Mouse (Mus musculus) kidney, adult 18-20 months (tissue): ENCODE measurements around the gene Plekhm2.
A peak's percentile ranks its signal among the peaks of the same experiment; 100 is the strongest.

Experiments used
- DNase-seq: peaks from one replicate; pipeline ENCODE4 v3.0.0; 2021

Gene Plekhm2

DNA sequence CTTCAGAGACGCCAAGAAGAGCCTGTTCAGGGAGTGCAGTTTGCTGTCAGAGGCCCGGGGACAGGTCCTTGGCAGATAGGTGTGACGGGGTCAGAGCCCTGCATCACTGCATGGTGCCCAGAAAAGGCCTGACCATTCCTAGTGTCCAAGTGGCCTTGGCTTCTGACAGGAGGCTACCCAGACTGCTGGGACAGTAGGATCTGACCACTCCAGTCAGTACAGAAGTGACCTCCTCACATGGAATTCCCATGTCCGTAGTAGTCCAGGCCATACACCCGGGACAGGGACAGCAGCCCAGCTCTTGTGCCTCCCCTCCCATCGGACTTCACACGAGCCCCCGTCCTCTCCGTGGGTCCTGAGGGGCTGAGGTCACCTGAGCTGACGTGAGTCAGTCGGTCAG, 34.7 kb downstream of the Plekhm2 start:
- no peak for DNase-seq

DNA sequence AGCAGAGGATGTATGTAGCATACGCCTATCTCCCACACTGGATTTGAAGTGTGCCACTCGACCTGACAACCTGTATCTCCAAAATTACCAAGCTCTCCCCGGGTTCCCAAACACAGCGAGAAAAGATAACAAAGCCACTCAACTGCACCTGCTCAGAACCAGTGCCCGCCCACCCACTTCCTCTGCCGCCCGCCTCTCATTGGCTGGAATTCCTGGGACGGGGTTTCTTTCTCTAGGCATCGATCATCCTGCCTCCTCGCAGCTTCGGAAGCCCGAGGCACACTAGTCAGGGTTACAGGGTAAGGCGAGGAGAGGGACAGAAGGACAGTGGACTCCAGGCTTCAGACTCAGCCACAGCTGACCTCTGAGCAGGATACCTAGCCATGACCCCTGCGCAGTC, 36.0 kb downstream of the Plekhm2 start:
- DNase-seq, result no peak

DNA sequence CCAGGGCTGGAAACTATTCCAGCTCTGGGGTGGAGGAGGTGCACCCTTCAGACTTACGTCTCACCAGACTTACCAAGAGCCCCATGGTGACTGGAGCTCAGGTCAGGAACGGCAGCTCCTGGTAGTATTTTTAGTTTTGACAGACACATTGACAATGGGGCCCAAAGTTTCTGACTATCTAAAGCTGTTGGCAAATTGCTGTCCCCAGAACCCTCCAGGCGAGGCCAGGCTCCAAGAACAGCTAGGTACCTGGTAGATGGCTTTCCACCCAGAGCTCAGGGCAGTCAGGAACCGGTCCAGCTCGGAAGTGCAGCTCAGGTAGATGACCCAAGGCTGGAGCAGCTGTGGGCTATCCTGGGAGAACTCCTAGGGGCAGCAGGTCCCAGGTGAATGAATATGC, 37.2 kb downstream of the Plekhm2 start:
- DNase-seq, result no peak

DNA sequence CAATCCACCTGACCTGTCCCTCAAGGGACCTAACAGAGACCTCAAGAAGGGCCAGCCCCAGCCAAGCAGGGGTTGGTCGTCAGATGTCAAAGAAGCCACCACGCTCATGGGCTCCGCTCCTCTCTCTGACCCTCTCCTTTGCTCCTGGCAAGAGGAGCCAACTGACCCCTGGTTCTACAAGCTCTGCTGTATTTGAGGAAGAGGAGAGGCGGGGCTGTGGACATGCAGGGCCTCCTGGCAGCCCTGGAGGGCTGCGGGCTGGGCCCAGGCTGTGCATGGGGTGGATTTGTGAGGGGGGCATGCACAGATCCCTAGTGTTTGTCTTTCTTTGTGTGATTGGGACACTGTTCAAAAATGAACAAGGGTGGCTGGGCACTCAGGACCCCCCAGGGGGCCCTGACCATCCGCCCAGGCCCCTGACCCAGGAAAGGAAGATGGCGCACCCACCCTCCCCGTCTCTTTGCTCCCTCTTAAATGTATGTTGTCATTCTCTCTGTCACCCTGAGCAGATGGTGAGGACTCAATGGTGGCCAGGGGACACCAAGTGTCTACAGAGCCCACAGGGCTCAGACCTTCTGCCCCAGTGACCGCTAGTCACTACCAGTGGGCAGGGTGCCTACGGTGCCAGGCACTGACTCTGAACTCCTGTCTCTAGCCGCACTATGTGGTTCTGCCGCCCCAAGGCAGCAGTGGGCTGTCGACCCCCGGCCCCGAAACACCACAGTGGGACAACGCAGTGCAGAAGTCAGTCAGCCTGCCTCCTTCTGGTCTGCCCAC, 38.7 kb downstream of the Plekhm2 start:
- no peak for DNase-seq

DNA sequence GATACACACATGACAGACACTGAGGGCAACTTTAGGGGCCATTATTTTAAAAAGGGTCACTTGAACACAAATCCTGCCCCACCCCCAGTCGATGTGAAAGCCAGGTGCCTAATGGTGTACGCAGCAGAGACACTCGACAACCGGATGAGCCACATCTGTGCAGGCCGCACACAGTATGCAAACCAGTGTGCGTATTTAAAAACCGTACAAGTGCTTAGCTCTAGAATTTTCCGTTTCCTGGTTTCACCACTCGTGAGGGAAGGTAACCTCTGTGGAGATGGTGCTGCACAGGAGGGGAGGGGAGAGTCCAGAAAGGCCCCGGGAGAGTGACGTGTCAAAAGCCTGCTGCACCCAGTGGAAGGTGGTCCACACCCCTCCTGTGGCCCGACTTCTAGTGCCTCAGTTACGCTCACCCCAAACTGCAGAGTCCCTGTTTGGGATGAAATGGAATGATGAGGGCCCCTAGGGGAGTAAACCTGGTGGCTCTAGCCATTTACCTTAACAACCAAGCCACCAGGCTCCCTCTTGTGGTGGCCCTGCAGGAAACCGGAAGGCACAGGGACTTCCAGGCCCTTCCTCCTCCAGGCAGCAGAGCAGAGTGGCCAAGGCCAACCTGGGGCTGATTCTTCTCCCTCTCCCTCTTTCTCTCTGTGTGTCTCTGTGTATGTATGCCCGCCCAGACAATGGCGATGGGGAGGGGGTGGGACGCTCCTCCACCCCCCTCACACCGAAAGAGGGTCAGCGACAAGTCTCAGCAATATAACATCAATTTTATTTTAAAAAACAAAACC, 39.5 kb downstream of the Plekhm2 start:
- DNase-seq, result peak; percentile 56

DNA sequence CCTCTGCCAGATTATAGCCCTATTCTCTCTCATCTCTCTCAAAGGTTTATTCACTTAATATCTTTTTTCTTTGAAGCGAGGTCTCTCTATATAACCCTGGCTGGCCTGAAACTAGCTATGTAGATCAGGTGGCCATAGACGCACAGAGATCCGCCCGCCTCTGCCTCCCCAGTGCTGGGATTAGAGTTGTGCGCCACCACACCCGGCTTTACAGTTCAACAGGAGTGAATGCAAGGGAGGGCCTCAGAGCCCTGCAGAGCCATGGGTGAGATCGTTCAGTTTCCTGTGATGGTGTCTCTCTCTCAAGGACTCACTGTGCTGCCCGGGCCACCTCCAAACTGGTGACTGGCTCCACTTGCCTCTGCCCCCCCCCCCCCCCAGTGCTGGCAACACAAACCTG, 40.6 kb downstream of the Plekhm2 start:
- DNase-seq, result peak; percentile 29

DNA sequence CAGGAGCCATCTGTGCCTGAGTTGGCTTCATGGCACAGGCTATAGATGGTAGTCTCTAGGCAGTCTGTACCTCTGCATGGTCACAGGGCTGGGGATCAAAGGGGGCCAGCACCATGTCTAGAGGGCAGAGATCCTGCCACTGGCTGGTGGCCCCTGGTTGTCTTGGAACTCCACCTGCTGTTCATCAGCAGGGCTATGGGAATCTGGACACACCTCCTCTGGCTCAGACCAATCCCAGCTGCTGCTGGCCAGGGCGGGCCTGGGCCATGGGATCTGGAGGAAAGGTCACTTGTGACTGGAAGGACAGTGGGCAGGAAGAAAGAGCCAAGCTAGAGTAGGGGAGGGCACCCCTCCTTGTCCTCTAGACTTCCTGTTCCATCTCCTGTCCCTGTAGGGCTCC, 41.0 kb downstream of the Plekhm2 start, which contains the start of gene Slc25a34:
Slc25a34 (minus strand) TSS at position 156 of the 400 bp plus-strand sequence.
- DNase-seq, result peak; percentile 84

DNA sequence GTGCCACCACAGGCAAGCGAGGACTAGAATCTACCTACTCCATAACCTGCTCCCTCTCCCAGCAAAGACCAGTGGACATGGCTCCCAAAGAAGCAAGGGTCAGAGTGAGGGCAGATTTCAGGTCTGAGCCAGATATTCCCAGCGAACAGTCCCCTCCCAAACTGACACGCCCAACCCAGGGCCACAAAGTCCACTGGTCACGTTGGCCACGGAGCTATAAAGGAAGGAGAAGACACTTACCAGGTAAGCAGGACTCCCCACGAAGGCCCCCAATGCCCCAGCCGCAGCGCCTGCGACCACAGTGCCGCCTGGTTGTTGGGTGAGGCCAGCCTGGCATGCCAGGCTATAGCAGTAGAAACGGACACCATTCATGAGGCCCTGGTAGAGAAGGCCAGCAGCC, 41.7 kb downstream of the Plekhm2 start:
- DNase-seq, result peak; percentile 81

DNA sequence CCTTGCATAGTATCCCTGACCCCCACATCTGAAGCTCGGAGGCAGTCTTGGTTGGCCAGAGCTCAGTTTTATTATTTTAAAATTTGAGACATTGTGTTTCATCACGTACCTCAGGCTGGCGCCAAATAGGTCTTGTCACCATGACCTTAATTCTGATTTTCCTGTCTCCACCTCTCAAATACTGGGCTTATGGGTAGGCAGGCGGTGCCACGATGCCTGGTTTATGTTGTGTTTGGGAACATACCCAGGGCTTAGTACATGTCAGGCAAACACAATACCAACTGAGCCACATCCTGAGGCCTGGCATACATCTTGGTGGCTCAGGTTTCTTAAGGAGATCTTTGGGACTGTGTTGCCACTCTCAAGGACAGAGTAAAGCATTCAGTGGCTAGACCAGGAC, 42.1 kb downstream of the Plekhm2 start:
- DNase-seq, result no peak

DNA sequence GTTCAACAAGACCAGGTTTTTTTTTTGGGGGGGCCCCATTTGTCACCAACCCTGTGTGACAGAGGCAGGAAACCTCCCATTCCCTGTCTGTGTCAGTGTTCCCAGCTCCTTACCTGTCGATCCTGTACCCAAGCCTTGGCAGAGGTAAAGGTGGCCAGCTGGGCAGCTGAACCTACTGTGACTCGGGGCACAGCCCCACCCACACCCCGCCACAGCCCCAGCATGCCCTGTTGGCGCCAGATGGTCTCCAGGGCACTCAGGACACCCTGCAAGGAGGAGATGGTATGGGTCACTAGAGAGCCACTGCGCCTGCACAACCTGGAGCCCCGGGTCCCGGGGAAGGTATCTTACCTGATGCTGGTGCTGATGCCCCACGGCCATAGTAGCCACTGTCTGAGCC, 42.6 kb downstream of the Plekhm2 start:
- DNase-seq, result no peak

DNA sequence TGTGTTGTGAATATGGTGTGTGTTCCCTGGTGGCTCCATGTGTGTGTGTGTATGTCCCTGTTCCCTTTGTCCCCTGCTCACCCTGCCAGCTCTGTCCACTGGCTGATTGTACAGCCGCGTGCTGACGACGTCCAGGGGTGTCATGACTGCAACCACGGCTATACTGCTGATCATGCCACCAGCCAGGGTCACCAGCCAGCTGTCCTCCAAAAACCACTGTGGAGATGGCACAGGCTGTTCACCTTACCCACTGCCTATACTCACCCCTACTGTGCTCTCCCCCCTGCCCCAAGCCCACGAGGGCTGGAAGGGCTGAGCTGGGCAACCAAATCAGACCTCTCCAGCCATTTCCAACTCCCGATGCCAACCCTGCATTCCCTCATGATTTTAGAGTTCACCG, 43.4 kb downstream of the Plekhm2 start:
- no peak for DNase-seq

DNA sequence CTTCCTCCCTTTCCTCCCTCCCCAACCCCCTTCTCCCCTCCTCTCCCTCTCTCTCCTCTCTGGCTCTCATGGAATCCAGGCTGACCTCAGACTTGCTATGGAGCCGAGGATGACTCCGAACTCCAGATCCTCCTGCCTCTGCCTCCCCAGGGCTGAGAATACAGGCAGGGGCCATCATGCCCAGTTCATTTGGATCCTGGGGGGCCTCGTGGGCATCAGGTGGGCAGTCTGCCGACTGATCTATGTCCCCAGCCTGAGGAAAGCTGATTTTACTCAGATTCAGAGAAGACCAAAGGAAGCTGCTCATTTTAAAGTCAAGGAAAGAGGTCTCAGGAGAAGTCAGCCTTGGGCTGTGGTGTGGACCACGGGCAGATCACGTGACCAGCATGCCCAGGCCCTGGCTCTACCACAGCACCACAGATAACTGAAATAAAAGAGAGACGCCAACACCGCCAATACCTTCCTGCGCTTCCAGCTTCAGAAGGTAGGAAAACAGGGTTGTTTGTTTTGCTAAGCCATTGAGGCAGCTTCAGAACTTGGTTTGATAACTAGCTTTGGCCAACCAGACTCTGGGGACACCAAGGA, 45.3 kb downstream of the Plekhm2 start:
- DNase-seq, result no peak

DNA sequence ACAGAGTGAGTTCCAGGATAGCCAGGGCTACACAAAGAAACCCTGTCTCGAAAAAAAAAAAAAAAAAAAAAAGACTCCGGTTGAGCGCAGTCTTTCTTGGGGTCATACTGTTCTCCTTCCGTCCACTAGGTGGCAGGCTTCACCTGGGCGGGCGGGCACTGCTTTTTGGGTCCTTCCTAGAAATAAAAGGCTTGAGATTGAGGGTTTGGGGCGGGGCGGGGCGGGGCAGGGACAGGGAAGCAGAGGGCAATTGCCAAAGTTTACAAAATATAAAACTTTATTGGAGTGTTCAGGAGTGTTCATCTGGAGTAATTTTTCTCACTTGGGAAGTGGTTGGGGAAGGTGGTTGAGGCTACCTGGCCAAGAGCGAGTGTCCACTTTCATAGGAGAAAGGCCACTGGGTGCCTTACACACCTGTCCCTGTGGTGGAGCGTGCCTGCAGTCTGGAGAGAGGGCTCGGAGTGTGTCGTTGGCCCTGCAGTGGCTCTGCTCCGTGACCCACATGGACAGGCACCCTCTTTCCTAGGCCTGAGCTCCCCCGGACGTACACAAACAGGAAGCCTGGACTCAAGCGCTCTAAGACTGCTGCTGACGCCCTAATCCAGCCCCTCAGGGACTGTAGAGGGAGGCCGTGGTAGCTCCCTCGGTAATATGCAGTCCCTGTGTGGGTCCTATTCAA, 46.0 kb downstream of the Plekhm2 start, which contains the start of gene Tmem82:
Tmem82 (minus strand) TSS at position 69 of the 679 bp plus-strand sequence.
- peak; percentile 70 for DNase-seq

DNA sequence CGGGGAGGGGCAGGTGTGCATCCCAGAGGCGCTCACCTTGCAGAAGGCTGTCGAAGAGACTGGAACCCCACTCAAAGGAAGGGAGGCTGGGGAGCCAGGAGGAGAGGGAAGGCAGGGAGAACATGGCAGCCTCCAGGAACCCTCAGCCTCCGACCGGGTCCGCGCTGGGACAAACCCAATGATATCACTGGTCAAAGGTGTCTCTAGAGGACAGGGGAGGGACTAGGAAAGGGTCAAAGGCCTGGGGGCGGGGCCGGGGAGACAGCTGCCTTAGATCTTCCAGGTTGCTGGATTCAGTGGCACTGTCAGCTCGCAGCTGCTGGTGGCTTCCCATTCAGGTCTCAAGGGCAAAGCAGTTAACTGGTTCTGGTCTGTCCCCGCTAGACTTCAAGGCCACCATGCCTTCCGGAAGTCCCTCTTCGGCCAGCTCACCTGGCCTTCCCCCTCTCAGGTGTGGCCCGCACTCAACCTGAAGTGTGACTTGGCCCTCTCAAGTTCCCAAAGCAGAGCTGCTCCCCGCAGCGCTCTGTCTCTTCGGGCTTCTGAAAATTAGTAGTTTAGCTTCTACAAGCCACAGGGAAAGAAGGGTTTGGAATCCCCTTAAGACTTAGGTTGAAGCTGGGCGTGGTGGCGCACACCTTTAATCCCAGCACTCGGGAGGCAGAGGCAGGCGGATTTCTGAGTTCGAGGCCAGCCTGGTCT, 46.7 kb downstream of the Plekhm2 start:
- DNase-seq, result peak; percentile 82

DNA sequence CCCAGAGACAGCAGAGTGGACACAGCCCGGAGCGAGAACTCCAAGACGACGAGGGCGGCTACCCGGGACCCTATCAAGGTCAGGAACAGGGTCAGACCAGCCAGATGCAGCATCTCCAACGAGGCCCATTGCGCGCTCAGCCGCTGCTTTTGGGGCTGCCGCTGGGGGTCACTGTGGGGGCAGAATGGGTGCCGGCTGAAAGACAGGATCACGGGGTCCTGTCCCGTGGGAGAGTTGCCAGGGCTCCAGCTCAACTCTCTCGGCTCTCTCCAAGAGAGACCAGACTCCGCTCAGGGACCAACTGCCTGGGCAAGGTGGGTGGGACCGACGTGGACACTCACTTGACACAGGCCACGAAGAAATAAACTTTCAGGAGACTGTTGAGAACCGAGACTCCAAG, 47.4 kb downstream of the Plekhm2 start:
- peak; percentile 76 for DNase-seq

DNA sequence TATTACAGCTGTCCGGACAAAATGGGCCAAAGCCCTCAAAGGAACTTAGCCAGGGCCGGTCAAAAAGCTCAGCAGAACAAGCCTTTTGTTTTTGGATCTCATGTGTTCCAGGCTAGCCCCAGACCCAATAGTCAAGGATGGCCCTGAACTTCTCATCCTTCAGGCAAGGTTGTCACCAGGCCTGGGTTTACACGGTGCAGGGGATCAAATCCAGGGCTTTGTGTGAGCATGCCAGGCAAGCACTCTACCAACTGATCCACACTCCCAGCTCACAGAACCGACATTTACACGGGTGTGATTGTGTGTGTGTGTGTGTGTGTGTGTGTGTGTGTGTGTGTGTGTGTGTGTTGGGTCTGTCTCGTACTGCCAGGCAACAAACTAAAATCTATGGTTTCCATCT, 47.9 kb downstream of the Plekhm2 start:
- no peak for DNase-seq

DNA sequence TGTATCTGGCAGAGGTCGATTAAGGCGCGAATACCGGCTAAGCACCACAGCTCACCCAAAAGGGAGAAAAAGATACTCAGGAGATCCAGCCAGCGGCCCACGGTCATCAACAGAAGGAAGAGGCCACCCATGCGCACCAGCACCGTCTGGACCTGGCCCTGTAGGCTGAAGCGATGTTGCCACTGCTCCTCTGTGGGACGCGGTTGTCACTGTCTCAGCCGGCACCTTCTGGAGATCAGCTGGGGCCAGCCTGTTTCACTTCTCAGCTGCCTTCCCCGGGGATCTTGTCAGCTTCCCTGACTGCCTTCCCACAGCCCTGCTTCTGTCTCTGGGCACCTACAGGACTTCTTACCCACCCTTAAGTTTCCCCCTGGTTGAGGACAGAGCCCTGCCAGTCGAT, 49.8 kb downstream of the Plekhm2 start:
- DNase-seq, result no peak

DNA sequence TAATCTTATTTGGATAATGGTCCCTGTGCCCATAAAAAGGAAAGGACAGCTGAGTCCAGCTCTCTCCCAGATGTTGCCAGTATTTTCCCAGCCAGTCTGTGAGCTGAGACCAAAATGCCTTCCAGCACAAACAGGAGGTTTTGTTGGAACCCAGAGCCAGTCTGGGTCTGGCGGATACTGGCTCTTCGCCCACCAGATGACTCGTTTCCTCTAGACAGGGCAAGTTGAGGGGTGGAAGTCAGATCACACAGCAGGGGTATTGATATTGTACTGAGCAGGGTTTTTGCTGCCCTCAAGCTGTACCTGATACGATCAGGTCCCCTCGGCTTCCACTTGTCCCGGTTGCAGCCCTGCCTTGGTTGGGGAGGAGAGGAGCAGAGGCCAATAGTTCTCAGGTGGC, 55.2 kb downstream of the Plekhm2 start:
- peak; percentile 21 for DNase-seq

DNA sequence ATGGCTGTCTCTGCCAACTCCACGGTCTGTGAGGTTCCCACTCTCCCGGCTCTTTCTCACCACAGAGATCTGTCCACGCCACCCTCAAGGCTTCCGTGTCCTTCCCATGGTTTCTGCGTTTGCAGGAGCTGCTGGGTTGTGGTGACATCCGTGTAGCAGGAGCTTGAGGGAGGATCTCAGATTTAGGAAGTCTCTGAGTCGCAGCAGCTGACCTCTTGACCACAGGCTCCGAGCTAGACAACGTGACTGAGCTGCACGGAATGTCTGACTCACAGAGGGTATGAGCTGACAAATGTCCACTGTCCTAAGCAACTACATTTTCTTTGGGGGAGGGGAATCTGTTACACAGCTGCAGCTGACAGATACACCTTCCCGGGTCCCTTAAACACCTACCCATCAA, 58.8 kb downstream of the Plekhm2 start, which contains the start of gene Fblim1:
Fblim1 (minus strand) TSS at position 236 of the 400 bp plus-strand sequence.
- peak; percentile 49 for DNase-seq

DNA sequence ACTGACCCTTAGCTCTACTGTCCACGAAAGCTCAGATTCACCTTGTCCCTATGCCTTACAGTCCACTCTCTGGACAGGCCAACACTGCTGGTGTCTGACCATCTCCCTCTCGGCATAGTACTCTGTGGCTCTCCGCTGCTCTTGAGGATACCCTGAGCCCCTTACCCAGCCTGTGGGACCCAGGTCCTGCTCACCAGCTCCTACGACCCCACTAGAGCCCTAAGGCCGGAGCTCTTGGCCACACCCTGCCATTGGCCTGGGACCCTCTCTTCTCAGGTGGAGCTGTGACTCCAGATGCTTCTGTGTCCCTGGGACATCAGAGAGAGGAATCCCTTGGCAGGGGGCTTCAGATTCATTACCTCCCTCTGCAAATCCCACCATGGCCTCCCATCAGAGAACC, 59.3 kb downstream of the Plekhm2 start:
- no peak for DNase-seq

DNA sequence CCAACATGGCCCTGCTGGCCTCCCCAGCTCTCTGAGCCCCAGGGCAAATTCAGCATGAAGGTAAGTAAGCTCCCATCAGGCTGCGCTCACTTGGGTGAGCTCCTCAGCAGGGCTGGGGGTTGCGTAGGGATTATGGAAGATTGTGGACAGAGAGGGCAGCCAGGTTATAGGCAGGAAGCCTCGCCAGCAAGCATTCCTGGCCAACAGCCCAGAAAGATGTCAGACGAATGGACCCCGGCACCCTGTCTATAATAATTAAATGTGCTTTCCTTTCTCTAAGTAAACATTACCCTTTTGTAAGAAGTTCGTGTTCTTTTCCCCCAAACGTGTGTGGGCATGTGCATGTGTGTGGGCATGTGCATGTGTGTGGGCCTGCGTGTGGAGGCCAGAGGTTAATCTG, 60.2 kb downstream of the Plekhm2 start:
- peak; percentile 76 for DNase-seq

DNA sequence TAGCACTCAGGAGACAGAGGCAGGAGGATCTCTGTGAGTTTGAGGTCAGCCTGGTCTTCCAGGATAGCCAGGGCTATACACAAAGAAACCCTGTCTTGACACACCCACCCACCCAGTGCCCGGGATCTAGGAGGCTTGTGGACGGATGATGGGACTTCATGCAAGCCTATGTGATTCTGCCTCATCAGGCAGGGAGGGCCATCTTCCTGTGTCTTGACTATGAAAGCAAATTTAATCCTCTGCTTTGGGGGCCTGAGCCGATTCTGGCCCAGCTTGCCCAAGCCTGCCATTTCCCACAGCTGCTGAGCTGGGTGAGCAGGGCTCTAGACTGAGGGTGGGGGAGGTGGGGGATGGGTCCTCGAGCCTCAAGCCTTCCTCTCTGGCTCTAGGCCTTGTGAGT, 60.8 kb downstream of the Plekhm2 start:
- no peak for DNase-seq
